In genomic region chr3:152107149-152108002, GRCm38 (mm10) we compare ENCODE assay signal across 7 mouse cellular contexts. TPM values are rescaled to one million over a fixed set of nuclear protein-coding genes. Genes with fewer than 3 reads are reported as not detected.
A peak's percentile ranks its signal among the peaks of the same experiment; 100 is the strongest.
DNase-seq lines count a peak whose midpoint lies in the region; ATAC-seq lines count a peak whose summit lies in the region.

No protein-coding gene starts in this region.

- H3K9ac ChIP-seq in hindbrain, embryonic 15.5 days = peak overlapping the region; percentile 26
- H3K9ac ChIP-seq in midbrain, embryonic 13.5 days (replicated peaks) = peak overlapping the region; percentile 63

- H3K9me3 ChIP-seq in hindbrain, embryonic 15.5 days = no peaks in the 10 kb centered on the region
- no peaks in the 10 kb centered on the region for H3K9me3 ChIP-seq in midbrain, embryonic 13.5 days

- peak; percentile 71; the same call in 1 of the 2 replicates for ATAC-seq in hindbrain, embryonic 15.5 days (ENCODE audit: low FRiP score, low read depth)
- peak; percentile 43 for ATAC-seq in midbrain, embryonic 13.5 days

- no peaks in the 10 kb centered on the region for H3K36me3 ChIP-seq in hindbrain, embryonic 15.5 days
- no peaks in the 10 kb centered on the region for H3K36me3 ChIP-seq in midbrain, embryonic 13.5 days

- H3K27ac ChIP-seq in hindbrain, embryonic 15.5 days (replicated peaks) = peak overlapping the region; percentile 65
- peak overlapping the region; percentile 45; the same call in 1 of the 2 replicates for H3K27ac ChIP-seq in midbrain, embryonic 13.5 days

- no peaks in the 10 kb centered on the region for H3K27me3 ChIP-seq in hindbrain, embryonic 15.5 days
- H3K27me3 ChIP-seq in midbrain, embryonic 13.5 days = peaks cover 42% of the 10 kb centered on the region

- H3K4me2 ChIP-seq in hindbrain, embryonic 15.5 days = peak overlapping the region; percentile 91
- peak overlapping the region; percentile 94 for H3K4me2 ChIP-seq in midbrain, embryonic 13.5 days (replicated peaks)

- DNase-seq in right cerebral cortex, postnatal 4 days = peak; percentile 30
- DNase-seq in right cerebral cortex, postnatal 36 days (ENCODE audit: low spot score in 2 of 2) = no peak
- peak; percentile 75 for DNase-seq in embryo, embryonic 11 days
- DNase-seq in gastrocnemius, postnatal 25 days = no peak
- no peak for DNase-seq in urinary bladder, postnatal 14 days (ENCODE audit: low spot score)

- 25% methylated on average over 30 of the region's 30 CpGs for WGBS in hindbrain, embryonic 15.5 days
- WGBS in midbrain, embryonic 13.5 days = 27% methylated on average over 30 of the region's 30 CpGs

- H3K4me3 ChIP-seq in hindbrain, embryonic 15.5 days = peak overlapping the region; percentile 41
- peak overlapping the region; percentile 48 for H3K4me3 ChIP-seq in midbrain, embryonic 13.5 days (replicated peaks)

- H3K4me1 ChIP-seq in hindbrain, embryonic 15.5 days (replicated peaks) = peaks cover 36% of the 10 kb centered on the region
- H3K4me1 ChIP-seq in midbrain, embryonic 13.5 days (replicated peaks) = peaks cover 30% of the 10 kb centered on the region

RNA-seq across cellular contexts. Expression of gene Gipc2, which starts 58.7 kb away (rescaled TPM):
- polyA plus RNA-seq in hindbrain, embryonic 15.5 days (2015; fragmentation: Nextera tagmentation; extraction: Ambion mirVana) = 13.5 and 13.7 TPM in 2 replicates
- 3.4 and 5.3 TPM in 2 replicates for polyA plus RNA-seq in midbrain, embryonic 13.5 days (2015; fragmentation: Nextera tagmentation; extraction: Ambion mirVana)
- total RNA-seq in gastrocnemius, postnatal 25 days (2021) = under 1 TPM; 0.24 to 0.59 TPM

Comparison
In these comparisons a context has a peak if more than half of its experiments do, and no peak if none do; other contexts are left out.
1. DNase-seq: peak in right cerebral cortex, postnatal 4 days (single experiment) and embryo, embryonic 11 days (single experiment); none in right cerebral cortex, postnatal 36 days (0 of 2), gastrocnemius, postnatal 25 days (single experiment) and urinary bladder, postnatal 14 days (single experiment).